Mouse (Mus musculus) kidney, postnatal 10 days (tissue): ENCODE results near the gene H1foo.

Experiments
- DNase-seq: peaks from one replicate; pipeline ENCODE4 v3.0.0; 2021; ENCODE audit warnings: mixed read lengths

The H1foo gene

DNA sequence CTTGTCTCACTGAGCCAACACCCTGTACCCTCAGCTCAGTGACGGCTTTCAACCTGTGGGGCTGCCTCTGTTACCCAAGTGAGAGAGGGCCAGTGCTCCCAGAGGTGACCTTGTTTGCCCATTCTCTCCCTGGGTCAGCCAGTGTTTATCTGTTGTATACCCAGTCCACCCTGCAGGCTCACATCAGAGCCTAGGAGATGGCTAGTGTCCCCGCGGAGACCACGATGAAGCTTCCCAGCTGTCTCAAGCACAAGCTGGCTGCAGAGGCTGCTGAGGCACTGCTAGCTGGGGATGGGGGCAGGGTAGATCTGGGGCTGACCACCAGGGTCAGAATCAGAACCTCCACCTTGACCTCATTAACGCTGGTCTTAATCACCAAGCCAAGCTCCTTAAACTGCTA, 14.7 kb upstream of the H1foo start:
- peak; percentile 70 for DNase-seq

DNA sequence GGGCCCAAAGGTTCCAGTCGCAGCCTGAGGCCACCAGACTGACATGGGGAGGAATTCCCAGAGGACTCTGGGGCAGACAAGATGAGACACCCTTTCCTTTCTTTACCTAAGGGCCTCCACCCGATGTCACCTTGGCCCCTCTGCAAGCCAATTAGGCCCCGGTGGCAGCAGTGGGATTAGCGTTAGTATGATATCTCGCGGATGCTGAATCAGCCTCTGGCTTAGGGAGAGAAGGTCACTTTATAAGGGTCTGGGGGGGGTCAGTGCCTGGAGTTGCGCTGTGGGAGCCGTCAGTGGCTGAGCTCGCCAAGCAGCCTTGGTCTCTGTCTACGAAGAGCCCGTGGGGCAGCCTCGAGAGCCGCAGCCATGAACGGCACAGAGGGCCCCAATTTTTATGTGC, 13.1 kb upstream of the H1foo start, which contains the start of gene Rho:
TSS of gene Rho (plus strand) at position 110 of the 400 bp plus-strand sequence.
- DNase-seq, result no peak

DNA sequence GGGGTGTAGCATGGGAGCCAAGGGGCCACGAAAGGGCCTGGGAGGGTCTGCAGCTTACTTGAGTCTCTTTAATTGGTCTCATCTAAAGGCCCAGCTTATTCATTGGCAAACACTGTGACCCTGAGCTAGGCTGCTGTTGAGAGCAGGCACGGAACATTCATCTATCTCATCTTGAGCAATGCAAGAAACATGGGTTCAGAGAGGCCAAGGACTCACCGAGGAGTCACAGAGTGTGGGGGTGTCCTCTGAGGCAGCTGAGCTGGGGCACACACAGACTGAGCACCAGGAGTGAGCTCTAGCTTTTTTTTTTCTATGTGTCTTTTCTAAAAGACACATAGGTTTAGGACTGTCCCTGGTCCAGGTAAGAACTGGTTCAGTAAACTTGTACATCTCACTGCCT, 12.3 kb upstream of the H1foo start:
- DNase-seq, result no peak

DNA sequence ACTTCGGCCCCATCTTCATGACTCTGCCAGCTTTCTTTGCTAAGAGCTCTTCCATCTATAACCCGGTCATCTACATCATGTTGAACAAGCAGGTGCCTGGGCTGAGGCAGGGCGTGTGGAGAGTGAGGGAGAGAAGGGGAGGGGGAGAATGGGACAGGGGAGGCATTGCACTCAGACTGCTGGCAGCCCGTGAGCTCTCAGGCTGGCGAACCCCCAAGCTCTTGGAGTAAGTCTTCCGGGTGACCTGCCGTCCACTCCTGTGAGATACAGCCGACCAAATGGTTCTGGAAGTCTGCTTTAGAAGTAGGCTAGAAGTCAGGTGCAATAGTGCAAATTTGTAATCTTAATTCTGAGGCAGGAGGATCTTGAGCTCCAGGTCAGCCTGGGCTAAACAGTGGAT, 9.2 kb upstream of the H1foo start:
- no peak for DNase-seq

DNA sequence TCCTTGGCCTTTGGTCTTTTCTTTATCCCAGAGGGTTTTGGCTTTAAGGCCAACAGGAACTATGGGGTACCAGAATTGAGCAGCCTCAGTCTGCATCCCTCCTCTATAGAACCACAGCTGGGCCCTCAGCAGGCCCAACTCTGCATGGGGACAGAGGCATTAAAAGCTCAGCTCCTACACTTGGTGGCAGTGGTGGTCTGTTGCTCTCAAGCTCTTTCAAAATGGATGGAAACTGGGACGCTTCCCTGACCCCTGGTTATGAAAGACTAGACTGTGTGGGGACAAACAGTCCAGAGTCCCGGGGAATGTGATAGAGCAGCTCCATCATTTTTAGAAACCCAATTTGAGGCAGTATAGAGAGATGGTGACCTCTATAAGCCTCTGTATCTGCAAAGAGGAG, 6.7 kb upstream of the H1foo start:
- DNase-seq, result no peak

DNA sequence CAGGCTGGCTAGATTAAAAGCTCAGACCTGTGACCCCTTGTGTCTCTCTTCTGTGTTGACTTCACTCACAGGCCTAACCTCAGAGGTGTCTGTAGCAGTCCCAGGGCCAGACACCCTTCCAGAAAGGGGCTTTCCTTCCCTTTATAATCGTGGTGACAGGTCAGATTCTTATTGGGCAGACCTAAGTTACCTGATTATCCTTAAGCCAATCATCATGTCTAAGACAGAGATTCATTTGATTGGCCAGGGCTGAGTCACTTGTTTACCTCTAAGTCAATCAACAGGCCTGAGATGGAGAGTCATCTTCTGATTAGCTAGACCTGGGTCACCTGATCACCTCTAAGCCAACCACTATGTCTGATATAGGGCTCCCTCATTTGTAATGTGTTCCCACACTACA, 5.9 kb upstream of the H1foo start:
- no peak for DNase-seq

DNA sequence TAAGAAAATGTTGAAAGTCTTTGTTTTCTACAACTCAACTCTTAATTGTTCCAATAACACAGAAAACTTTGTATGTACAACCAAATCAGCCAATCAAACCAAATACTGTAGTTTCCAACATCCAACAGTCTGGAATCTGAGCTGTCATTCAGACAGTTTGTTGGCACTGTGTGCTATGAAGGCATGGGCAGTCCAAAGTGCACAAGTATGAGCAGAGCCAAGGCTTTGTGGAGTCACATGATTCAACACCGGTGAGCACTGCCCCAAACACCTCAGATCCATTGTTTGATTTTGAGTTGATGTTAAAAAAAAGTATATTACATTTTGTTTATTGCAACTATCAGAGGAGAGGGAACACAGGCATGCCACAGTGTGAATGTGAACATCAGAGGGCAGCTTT, 4.1 kb upstream of the H1foo start:
- DNase-seq, result no peak

DNA sequence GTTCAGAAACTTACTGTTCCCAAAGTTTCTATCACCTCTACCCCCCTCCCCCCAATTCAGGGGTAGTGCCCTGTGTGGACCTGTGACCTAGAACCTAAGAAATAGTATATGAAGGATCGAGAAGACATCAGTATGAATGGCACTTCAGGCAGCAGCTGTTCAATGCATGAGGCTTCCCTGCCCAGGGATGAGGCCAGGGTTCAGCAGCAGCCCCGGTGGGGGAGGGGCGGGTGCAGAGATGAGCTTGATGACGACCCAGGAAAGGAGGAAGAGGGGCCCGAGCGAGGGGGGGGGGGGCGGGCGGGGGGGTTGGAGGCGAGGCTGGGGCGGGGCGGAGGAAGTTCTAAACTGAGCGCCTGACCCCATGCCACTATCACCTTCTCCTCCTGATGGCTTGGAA, 3.6 kb upstream of the H1foo start:
- DNase-seq, result no peak

DNA sequence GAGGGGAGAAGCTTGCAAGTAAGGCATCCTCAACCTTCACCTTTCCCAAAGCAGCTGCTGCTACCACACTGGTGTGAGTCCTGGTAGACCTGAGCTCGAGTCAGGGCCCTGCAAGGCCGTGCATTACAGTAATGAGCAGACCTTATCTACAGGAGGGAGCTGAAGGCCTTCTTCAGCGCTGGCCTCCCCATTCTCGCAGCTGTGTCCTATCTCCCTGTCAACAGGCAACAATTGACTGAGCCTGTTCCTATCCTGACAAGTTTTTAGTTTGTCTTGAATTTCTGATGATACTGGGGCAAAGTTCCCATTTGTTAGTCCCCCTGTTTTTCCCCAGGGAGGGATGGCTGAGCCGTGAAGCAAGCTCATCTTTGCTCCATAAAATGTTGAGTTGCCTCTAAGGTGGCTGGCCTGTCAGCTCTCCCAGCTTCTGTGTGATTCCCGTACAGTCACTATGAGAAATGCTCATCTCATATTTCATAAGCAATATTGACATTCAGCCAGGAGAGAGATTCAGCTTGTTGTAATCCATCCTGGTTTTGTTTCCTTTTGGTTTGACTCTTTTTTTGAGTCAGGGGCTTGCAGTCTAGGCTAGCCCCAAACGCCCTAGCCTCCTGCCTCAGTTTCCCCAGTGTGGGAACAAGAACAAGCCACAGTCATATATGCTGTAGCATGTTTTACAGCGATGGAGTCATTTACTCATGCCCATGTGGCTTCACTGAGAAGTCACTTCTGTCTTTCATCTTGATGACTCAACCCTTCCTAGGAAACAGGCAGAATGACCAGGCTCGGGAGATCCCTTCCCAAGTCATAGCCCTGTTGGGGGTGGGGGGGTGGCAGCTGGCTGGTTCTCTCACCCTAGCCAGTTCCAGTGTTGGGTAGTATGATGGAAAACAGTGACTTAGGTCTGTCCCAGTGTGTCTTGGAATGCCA, 975 bp upstream of the H1foo start:
- no peak for DNase-seq

DNA sequence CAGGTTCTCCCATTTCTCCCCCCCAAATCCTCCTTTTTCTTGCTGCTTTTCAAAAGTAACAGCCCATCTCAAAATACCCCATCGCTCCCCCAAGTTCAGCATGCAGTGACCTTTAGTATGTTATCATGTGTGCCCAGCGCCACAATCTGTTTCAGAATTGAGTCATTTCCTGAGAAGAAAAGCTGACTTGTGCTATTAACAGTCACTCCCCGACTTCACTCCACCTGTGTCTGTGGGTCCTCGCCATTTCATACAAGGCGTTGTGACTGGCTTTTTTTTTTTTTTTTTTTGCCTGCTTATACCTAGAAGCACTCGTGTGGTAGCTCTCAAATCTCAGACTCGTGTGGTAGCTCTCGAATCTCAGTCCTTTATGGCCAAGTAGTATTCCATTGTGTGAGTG, 895 bp downstream of the H1foo start:
- DNase-seq, result no peak

DNA sequence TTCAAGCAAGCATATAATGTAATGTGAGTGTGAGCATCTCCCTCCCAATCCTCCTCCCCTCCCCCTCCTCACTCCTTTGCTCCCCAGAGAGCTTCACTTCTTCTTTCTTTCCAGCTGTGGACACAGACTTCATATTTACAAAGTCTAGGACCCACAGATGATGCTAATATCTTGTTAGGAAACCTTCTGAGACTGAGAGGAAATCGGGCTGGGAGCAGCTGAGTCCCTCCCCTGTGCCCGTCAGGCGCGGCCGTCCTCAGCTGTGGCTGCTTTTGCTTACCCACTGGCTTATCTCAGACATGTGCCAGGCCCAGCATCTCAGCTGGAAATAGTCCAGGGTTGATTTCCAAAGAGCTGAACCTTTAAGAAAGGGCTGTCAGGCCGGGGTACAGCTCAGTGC, 1.7 kb downstream of the H1foo start:
- DNase-seq, result no peak

DNA sequence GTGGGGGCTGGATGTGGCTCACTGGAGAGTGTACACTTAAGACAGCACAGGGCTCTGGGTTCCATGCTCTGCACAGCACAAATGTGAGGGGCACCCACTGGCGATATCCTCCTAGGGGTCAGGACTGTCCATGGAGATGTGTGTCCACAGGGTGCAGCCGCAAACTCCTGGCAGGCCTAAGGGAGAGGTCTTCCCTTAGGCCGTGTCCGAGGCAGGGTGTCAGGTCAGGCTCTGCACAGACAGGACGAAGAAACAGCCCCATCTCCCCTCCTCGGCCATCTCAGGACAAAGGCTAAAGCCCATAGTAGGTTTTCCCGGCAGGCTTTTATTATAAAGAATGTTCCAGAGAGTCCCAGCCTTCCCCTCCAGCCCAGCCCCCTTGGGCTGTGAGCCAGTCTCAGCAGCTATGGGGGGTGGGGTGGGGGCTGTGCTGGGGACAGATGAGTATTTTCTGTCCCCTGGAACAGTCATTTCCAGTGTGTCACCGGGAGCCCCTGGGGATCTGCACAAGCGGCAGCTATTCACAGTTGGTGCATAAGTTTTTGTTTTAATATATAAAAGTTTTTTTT, 9.9 kb downstream of the H1foo start:
- DNase-seq, result peak; percentile 65

DNA sequence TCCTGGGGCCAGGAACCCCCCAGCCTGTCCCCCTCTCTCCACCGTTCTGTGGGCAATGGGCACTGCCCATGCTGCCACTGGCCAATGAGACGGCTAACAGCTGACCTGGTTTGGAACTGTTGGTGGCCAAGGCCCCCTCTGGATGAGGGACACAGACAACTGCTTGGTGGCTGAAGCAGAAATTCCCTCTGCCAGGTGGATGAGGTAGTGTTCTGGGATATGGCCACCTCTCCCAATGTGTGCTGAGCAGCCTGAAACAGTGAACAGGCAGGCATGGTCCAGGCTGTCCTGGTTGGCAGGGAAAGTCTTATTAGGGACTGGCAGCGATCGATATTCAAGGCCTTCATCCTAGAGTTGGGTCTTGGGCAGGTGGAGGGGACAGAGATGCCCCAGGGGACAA, 10.4 kb downstream of the H1foo start:
- no peak for DNase-seq

DNA sequence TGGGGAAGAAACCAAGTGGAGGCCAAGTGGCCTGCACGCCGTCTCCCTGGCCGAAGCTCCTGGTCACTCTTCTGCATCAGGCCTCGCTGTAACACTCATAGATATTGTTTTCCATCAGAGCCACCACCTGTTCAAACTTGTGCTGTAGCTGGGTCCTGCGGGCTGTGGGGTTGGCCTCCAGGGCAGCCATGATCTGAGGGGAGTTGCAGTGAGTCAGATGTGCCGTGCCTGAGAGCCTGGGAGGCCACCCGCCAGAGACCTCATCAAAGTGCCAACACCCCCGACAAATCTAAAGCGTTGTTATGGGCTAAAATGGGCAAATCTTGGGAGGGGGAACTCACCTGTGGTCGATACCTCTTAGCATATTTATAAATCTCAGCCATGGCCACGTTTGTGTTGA, 10.9 kb downstream of the H1foo start:
- DNase-seq, result no peak

DNA sequence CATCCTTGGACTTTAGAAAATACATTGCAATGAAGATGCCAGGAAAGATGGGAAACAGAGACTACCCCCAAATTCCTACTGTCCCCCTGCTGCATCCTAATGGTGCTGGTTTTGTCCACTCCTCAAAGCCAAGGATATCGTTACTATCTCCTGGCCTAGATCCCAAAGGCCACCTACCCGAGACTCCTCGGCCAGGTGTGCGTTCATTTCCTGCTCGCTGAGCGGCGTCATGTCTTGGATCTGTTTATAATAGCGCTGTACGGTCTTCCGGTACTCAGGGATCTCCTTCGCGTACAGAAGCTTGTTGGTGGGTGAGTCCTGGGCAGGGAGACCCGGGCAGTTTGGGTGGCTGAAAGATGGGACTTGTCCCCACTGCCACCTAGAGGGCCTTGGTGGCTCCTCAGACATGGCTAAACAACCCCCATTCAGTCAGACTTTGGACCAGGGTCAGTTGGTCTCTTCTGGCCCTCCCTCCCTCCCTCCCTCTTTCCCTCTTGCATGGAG, 11.7 kb downstream of the H1foo start:
- DNase-seq, result no peak

DNA sequence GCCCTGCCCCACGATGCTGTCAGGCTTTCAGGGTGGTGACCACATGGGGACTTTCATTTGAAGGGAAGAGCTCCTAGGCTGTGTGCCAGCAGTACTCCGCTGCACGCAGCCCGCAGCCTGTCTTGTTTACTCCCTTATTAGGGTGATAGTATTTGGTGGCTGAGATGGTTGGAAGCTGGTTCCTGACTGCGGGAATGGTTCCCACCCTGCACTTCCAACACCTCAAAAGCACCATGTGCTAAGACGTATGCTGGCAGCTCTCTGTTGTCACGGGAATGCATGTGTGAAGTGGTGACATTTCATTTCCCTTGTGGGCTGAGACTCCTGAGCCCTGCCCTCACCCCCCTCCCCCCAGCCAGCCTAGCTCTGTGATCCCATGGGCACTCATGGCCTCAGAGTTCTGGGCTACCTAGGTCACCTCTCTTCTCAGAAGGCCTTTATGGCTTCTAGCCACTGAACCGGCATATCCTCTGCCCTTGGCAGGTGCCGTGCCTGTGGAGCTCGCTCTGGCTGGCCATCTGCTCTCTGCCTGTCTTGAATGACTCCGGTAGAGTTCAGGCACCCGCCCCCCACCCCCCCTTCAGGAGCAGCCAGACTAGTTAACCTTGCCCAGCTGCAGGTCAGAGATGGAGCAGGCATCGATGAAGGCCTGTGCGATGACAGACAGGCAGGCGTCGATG, 12.3 kb downstream of the H1foo start:
- peak; percentile 84 for DNase-seq

DNA sequence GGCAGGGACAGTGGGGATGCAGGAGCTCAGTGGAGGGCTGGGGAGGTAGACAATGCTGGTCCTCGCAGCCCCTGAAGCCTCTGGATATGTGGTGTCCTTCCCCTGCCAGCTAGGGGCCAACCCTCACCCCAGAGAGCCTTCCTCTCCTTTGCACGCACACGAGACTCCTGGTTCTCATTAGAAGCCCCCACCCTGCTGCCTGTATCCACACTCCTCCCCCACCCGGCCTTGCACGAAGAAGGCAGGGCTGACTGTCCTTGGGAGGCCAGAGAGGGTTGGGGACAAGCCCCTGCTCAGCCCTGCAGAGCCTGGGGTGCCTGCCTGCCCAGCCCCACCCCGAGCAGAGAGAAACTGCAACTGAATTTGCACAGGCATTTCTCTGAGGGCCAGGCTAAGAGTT, 12.9 kb downstream of the H1foo start:
- DNase-seq, result no peak

DNA sequence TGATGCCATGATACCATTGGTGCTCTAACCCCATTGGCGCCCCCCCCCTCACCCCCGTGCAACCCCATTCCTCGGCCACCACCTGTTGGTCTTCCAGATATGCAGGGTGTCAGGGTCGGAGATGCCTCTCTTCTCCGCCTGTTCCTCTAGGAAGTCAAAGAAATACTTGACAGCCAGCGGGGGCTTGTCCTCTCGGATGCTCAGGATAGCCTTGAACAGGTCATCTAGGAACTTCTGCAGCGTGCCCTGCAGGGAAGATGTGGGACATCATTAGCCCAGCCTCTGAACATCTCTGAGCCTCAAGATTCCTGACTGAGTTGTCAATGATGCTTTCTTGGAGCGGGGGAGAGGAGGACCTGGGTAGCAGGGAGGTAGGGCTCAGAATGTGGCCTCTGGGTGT, 13.7 kb downstream of the H1foo start:
- DNase-seq, result no peak

DNA sequence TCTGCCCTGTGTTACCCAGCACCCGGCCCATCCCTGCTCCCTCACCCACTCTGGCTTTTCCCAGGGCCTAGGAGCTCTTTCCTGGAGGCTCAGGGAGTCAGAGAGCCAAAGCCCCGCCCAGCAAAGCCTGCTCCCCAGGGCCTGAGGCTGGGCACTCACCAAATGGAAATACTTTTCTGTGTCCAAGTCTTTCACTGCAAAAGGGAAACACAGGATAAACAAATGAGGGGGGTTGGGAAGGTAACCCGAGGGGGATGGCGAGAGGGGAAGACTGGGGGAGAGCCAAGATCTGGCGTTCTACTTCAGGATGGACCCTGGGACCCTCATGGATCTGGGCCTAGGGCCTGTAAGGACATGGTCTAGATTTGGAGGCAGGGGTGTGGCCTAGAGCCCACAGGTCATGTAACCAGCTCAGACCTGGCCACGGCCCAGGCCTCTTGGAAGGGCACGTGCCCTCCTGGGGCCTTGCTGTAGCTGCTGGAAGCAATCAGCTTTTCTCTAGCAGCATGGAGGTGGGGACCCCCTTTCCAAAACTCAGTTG, 14.5 kb downstream of the H1foo start:
- DNase-seq, result peak; percentile 85

DNA sequence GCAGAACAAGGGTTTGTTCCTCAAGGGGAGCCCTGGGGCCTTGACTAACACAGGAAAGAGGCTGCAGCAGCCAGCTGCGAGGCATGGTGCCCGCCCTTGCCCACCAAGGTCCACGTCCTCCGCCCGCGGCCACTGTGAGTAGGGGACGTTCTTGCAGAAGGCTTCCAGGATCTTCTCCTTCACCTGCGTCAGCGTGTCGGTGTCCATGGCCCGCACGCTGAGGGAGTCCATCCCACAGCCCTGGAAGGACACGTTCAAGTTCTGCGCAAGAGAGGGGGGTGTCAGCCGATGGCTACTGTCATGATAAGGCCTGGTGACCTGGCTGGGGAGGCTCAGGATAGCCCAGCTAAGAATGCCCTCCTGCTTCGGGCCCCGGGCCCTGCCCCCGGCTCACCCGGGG, 15.6 kb downstream of the H1foo start:
- DNase-seq, result no peak

DNA sequence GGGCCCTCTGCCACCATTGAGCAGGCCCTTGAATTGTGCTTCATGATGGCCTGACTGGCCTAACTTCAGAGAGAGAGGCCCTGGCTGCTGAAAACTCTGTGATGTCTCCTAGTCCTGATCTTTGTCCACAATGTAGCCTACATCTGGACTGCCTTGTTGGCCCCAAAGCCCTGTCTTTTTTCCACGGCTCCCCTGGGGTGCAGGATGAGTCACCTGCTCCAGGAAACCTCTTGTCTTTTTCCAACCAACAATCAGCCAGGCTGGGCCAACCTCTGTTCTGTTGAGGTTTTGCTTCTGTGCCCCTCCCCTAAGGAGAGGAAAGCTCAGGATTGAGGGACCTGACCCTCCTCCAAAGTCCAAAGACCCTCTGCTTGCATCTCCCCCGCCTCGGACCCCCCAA, 17.0 kb downstream of the H1foo start:
- no peak for DNase-seq

DNA sequence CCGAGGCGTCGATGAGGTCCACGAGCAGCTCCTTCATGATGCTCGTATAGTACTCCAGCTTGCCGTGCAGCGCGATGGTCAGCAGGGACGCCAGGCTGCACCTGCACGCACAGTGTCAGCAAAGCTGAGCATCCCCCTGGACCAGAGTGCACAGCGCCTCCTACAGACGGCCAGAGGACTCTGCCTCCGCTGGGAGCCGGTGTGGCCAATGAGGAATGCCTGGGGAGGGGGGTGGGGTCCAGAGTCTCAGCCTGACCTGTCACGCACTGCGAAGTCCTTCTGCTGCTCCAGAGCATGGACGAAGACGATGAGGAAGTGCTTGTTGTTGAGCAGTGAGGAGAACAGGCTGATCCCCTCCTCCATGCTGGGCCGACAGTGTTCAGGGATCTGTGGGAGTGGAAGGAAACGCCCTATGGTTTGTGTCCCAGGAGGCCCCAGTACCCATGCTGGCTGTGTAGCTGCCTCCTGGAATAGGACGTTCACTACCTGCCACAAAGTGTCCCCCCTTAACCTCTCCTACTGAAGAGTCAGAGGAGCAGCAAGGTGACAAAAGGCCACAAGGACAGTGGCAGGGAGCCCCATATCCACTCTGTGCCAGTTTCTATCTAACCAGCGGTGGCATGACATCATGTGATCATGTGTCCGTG, 17.8 kb downstream of the H1foo start:
- DNase-seq, result no peak

DNA sequence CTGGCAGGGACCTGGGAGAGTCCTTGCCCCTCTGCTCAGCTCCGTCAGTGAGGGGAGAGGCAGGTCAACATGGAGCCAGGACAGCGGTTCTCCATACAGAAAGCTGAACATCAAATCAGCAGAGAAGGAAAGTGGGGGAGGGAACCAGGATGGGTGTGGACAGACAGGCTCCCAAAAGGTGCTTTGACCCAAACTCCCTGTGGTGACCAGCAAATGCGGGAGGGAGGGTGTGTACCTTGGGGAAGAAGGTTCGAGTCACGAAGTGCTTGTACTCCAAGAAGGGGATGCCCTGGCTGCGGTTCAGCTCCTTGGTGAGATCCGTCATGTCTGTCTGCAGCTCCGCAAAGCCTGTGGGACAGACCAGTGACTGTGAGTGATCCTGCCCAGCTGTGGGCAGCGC, 18.9 kb downstream of the H1foo start:
- DNase-seq, result no peak
